Mouse (Mus musculus) spleen, embryonic (tissue): ENCODE measurements around the gene Eno4.
"Not testable (repeated sequence)": the region's sequence is repeated elsewhere in the genome, so short reads cannot be mapped to it uniquely, and the experiment has no call there.

Source experiments
- CTCF ChIA-PET: fragments of 350-600 bp; sonication (Branson Sonifier 250); formaldehyde crosslinking; loops from one replicate; lab custom pipeline; 2022; lab: Charles Lee

Eno4 gene

DNA sequence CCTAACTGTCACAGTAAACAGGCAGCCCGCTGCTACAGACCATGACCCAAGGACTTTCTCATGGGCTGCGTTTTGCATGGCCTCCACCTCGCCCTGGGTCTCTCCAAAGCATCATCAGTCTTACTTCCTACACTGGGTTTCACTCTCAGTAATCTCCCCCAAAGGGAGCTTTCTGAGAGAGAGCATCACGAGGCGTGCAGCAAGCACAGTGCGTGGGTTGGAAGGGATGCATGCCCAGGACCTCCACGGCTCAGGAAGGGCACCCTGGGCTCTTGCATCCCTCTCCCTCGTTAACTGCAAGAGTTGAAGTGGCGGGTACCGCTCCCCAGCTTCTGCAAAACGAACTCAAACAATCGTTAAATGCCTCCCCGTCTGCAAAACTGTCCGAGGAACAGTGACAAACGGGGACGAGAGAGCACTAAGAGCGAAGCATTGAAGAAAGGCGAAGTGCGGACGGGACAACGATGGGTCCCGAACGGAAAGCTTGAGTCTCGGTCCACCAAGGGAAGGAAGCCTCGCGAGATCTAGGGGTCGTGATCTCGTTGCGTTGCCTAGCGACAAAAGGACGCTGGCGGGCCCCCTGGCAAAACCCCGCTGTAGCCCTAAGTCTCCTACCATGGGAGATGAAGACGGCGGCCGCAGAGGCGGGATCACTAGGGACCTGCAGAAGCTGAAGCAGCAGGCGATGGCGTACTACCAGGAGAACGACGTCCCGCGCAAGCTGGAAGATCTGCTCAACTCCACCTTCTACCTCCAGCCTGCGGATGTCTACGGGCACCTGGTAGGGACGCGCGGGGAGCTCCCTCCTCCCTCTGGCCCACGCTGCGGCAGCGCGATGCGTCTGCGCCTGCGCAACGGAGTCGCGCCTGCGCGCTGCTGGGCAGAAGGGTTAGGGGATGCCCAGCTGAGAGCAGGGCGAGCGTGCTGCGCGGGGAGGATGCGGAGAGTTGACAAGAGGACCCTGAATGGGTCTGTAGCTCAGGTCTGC lies at the start of gene Eno4, which contains the start of gene Hspa12a:
Gene Eno4 (plus strand): TSS at position 585 of the 988 bp plus-strand sequence.
Gene Hspa12a (minus strand): TSS at position 814 of the 988 bp plus-strand sequence.
- CTCF ChIA-PET, result no interaction called here

DNA sequence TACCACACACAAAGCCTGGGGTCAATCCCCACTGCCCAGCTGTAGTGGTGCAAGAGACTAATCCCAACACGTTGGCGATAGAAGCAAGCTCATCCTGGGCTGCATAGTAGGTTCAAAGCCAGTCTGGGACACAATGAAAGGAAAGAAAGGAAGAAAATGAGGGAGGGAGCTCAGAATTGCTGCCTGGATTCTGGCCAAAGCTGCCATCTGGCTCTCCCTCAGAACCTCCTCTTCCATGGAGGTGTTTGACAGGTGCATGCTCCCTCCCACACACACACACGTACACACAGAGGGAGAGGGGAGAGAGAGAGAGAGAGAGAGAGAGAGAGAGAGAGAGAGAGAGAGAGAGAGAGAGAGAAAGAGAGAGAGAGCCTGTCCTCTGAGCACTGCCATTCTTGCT lies 47.0 kb upstream of the Eno4 start:
- CTCF ChIA-PET, result no interaction called here

DNA sequence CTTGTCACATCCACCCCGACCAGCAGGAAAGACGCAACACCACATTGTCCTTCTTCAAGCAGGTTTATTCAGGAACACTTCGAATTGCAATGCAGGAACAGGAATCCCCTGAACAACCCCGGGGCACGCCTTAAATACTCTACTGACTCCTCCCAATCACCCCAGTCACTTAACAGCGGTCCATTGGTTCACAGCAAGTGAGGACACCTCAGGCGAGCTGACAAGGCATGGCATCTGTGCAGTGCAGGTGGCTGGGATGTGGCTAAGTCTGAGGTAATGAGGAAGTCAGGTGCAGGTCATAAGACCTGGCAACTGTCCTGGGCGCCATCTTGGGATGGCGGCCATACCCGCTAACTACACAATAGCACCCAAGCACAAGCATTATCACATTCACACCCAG lies 42.8 kb upstream of the Eno4 start:
- CTCF ChIA-PET, result not testable (repeated sequence)

DNA sequence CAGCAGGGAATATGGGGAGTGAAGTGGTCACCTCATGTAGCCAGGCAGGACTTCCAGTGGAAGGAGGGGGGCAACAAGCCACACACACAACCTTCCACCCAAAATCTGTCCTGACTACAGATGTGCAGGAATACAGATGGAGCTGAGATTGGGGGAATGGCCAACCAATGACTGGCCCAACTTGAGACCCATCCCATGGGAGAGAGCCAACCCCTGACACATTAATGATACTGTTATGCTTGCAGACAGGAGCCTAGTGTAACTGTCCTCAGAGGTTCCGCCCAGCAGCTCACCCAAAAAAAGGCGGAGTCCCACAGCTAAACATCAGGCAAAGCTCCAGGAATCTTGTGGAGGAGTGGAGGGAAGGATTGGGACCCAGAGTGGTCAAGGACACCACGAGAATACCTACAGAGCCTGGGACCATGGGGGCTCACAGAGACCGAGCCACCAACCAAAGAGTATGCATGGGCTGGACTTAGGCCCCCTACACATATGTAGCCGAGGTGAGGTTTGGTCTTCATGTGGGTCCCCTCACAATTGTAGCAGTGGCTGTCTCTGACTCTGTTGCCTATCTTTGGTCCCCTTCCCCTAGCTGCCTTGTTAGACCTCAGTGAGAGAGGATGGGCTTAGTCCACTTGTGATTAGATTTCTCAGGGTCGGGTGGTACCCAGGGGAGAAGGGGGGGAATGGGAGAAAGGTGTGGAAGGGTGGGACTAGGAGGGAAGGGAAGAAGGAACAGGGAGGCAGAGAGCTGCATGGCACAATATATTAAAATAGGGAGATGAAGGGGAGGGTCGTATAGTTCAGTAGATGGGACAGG lies 39.9 kb upstream of the Eno4 start:
- CTCF ChIA-PET, result interaction anchor here (1.1 to 2.1 kb wide), 2 partner anchors 90 to 97 kb away, joined by 3 to 13 read pairs; no protein-coding TSS in a partner anchor

DNA sequence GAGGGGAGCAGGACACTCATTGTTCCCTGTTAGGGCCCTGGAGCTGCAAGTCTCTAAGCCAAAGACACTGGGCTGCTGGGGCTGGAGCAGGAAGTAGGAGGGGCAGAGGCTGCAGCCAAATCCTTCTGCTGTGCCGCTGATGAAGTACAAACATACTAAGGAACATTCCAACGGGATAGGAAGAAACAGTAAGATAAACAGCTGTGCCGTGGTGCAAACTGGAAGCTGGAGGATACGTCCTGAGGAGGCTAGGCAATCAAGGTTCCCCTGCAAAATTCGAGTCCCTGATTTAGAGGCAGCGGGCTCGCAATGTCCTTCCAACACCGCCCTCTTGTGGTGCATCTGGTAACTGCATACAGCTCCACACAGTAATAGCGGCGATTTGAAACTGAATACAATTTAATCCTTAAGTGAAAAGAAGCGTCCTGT lies 39.3 kb upstream of the Eno4 start:
- CTCF ChIA-PET, result interaction anchor here (1.1 to 2.1 kb wide), 2 partner anchors 90 to 97 kb away, joined by 3 to 13 read pairs; no protein-coding TSS in a partner anchor

DNA sequence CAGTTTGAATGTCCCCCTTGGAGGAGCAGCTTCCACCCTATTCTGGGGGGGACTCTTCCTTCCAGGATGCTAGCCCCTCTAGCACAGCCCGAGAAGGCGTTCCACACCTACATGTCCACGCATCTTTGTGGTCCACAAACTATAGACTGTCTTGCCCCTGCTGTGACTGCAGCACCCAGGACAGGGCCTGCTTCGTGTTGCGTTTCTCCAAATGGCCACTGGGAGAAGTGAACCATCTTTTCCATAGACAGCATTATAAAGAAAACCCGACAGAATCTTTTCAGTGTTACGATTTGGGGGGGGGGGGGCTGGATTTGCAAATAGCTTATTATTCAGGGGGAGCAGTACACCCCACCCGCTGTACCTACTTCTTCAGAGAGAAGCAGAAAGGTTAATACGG lies 36.5 kb upstream of the Eno4 start:
- CTCF ChIA-PET, result interaction anchor here (0.6 to 0.9 kb wide), 3 partner anchors 24 to 1027 kb away, joined by 3 to 12 read pairs (median 4); no protein-coding TSS in a partner anchor

DNA sequence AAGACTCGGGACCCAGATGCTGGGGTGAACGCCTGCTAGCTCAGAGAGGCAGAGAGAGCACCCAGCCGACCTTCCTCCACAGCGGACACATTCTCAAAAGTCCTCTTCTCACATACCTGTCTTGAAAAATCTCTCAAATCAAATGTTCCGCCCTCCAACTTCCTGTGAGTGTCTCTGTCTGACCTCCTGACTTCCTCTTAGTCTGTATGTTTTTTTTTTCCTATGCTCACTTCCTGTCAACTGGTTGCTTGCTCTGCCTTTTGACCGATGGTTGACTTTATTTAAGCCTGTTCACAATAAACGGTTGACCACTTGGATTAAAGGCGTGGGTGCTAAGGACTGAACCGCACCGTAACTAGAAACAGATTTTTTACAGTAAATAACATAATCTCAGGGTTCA lies 35.2 kb upstream of the Eno4 start:
- CTCF ChIA-PET, result interaction anchor here (0.6 kb wide), 2 partner anchors 102 to 1967 kb away, joined by 4 read pairs; no protein-coding TSS in a partner anchor

DNA sequence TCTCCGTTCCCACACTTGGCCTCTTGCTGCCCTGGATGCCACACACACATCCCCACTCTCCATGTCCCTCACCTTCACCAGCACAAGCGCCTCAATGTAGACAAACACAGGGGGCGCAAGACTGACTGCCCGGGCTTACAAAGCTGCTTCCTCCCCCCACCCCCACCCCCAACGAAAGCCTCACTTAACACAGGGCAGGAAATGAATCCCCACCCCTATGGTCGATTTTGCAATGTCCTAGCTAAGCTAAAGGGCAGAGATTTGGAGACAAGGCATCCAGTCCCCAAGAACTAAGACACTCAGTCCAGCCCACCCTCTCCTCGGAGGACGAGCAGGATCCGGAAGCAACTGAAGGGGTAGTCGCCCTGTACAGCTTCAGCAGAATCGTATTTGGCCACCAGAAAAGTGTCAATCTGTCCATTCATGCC lies 32.3 kb upstream of the Eno4 start:
- CTCF ChIA-PET, result interaction anchor here (0.6 to 1.1 kb wide), 2 partner anchors 40 to 297 kb away, joined by 4 read pairs; no protein-coding TSS in a partner anchor

DNA sequence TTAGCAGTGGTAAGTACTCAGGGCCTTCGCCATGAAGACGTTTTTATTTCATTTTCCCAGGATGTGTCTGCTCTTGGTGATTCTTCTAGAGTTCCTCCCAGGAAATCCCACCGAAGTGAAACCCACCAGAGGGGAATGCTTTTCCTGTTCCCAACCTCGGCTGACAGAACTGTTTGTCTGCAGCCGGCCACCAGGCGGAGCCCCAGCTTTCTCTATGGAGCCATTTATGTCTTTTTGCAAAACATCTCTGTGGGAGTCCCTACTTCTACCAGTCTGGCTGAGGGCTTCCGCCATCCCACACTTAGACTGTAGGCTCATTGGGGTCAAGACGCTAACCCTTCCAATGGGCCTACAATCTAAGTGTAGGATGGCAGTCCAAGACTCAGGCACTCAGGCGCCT lies 31.8 kb upstream of the Eno4 start:
- CTCF ChIA-PET, result interaction anchor here (1.1 kb wide), 1 partner anchor 297 kb away, joined by 4 read pairs; no protein-coding TSS in a partner anchor

DNA sequence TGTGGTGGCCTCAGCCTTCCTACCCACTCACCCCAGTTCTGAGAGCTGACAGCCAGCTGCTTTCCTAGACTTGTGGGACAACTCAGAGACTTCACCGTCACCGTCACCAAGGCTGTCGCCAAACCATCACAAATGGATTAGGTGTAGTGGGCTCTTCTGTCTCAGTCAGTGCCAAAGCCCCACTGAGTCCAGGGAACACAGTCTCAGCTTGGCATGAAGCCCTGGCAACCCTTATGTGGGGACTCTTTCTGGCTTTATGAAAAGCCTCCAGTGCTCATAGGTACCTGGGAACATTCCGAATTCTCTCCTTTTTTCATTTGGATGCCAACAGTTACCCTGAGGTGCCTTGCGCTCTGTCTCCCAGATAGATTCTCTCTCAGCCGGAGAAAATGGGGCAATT lies 29.9 kb upstream of the Eno4 start:
- CTCF ChIA-PET, result no interaction called here

DNA sequence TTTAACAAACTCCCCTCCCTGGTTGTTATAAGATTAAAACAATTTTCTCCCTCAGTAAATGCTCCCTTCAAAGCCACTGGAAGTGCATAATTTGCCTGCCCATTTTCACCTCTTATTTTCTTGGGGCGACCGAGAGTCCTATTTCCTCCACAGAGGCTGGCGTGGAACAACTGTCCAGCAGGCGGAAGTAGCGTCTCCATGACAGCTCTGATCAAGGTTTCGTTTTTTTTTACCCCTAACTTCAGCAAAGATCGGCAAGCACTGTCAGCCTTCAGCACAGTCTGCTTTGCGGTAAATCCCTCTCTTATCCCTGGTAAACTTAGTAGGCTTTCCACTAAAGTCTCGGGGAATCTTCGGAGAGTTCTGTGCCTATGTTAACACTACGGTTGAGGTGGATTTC lies 24.6 kb upstream of the Eno4 start:
- CTCF ChIA-PET, result no interaction called here

DNA sequence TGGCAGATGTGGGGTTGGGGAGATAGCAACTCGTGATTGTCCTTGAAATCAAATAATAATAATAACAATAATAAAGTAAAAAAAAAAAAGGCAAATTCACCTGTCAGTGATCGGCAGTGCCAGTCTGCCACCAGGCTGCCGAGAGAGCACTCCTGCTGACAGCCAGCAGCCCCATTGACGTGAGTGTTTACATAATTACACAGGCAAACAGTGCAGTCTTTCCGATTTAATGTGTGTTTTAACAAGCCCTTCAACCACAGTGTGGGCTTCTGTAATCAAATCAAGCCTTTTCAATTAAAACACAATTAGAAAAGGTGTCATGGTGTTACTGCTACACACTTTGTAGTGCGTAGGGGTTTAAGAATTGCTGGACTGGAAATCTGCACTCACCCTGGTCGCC lies 24.1 kb upstream of the Eno4 start:
- CTCF ChIA-PET, result no interaction called here

DNA sequence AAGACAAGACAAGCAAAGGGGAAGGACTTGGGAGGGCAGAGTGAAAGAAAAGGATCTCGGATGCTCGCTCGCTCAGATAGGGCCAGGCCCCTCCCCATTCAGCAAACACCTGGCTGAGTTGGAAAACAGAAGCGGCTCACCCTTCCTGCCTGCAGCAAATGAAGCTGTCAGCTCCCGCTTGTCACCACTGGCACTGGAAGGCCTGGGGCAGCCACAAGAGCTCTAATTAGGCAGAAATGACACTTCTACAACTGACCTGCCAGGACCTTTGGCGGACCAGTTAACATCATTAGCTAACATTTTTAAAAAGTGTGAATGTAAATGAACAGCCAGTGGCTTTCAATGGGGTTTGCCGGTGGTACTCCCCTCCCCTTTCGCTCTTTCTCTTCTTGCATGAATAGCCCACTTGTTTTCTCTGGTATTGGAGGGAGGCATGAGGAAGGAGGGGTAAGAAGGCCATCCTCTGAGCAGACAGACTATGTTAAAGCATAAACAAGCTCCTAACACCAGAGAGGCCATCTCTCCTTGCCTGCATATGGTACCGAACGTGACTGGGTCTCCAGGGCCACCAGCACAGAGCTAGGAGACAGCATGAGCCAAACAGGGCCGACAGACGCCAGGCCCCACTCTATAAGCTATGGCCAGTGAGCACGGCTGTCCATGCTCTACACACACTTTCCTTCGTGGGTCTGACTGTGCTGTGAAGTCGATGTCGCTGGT lies 12.0 kb upstream of the Eno4 start:
- CTCF ChIA-PET, result no interaction called here

DNA sequence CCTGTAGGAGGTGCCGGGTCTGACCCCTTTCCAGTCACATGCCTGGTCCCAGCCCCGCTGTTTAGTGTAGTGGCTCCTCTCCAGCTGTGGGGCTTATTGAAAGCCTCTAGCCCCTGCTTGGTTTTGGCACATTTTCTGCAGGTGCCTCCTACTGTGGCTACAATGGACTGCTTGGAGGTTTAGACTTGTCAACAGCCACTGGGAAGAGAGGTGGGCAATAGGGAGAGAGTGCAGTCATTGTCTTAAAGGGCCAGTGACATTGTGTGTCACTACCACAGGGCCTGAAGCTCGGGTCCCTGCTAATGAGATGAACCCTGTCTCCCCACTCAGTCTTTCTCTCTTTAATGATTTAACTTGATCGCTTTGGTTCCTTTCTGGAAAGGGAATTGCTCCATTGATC lies 10.2 kb upstream of the Eno4 start:
- CTCF ChIA-PET, result no interaction called here

DNA sequence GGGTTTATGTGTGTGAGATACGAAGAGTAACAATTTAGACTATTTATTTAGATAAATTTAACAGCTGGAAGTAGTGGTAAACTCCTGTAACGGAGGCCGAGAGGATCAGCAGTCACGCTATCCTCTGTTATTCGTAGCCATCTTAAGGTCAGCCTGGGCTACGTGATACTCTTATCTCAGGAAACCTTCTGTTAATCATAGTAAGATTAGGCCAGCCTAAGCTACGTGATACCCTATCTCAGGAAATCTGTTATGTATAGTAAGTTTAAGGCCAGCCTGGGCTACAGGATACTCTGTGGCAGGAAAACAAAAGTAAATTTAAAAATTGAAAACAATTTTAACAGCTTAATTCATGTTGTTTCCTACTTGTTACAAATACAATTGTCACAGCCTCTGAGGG lies 2.7 kb downstream of the Eno4 start:
- CTCF ChIA-PET, result no interaction called here

DNA sequence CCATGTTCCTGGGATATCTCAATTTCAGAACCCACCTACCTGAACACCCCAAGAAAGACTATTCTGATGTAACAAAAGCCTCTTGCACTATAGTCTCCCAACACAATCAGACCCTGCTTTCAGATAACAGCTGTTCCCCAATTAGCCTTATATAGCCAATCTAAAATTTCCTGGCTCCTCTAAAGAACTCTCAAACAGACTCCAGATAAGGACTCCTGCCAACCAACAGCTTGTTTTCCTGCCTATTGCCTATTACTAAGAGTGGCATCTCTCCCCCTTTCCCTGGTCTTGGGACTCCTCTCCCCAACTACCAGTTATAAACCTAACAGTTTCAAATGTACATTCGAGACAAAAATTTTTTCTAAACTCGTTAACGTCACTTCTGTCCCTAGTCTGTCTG lies 8.3 kb downstream of the Eno4 start:
- CTCF ChIA-PET, result interaction anchor here (0.7 kb wide), 1 partner anchor 11 kb away, joined by 9 read pairs; no protein-coding TSS in a partner anchor

DNA sequence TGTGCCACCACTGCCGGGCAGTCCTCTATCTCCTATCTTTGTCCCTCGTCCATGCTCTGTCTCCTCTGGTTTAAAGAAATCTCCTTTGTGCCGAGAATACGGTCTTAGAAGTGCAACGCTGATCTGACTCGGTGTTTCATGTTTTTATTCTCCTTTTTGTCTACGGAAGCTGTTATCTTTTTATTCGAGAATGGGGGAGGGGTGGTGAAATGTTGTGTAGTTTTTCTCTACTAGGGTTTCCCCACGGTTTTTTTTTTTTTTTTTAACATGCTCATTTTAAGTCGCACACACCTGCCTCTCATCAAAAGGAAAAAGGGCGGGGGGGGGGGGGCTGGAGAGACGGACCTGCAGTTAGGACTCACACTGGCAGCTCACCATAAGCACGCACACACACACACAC lies 9.0 kb downstream of the Eno4 start:
- CTCF ChIA-PET, result interaction anchor here (0.7 kb wide), 1 partner anchor 11 kb away, joined by 9 read pairs; no protein-coding TSS in a partner anchor

DNA sequence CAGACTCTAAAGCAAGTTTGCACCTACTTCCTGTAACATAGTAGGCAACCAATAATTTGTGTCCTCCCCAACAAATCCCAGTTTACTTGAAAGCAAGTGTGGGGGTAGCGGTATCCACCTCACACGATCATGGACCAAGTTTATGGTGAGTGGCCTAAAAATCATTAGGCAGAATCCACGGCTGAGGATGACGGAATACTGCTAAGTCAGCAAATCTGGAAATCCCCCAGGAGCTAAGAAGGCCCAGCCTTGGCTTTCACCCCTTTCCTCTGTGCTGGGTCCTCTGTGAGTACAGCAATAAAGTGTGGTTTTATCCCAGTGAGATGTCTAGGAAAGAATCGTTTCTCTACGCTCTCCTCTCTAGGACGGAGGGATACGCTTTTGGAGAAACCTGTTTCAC lies 11.6 kb downstream of the Eno4 start:
- CTCF ChIA-PET, result no interaction called here

DNA sequence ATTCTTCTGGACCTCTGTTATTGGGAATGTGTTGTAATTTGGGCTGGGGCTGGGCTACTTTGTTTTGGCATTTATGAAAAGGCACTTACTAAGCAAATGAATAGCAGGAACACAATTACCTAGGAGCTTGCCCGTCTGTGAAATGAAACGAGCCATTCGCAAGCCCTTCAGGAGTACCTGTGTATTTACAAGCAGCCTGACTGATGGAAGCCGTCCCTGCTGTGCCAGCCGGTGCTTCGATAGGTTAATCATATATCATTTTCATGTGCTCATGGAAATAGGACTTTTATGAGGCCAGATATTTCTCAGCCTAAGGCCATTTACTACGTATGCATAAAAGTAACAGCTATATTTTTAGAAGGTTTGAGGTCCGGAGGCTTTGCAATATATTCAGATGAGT lies 19.8 kb downstream of the Eno4 start:
- CTCF ChIA-PET, result interaction anchor here (0.5 kb wide), 1 partner anchor 11 kb away, joined by 9 read pairs; no protein-coding TSS in a partner anchor

DNA sequence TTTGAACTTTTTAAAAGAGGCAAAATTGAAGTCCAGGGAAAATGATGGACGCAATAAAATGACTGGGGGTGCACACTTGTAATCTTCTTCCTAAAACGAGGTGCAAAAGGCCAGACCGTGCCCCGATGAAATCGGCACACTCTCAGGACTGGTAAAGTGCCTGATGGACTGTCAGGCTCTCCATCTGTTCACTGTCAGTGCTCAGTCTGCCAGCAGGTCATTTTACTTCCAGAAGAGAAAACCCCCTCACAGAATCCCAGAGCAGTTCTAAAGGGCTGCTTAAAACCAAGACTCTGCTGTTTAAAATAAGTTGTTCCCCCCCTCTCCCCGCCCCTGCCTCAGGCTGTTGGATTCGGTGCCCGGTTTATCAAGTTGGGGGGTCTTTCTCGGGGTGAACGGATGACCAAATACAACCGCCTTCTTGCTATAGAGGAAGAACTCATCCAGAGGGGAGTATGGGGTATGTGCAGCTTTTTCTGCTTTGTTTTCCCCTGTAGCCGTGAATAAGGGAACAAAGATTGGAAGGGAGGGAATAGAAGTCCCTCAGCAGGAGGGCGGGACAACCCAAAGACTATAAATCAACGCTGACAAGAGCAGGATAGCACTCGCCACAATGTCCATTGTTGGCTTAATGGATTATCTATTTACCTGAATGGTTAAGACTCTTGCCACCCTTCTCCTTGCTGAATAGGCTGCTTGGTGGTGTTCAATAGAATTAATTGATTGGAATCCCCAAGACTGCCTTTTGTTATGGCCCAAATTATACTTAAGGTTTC lies 25.7 kb downstream of the Eno4 start:
- CTCF ChIA-PET, result interaction anchor here (0.6 kb wide), 1 partner anchor 14 kb away, joined by 5 read pairs; no protein-coding TSS in a partner anchor
